Mouse (Mus musculus) mesoderm, embryonic 11.5 days (tissue): ENCODE data around the gene Mdga1.
A peak's percentile ranks its signal among the peaks of the same experiment; 100 is the strongest.

Experiments used
- DNase-seq: peaks from one replicate; pipeline ENCODE4 v3.0.0-alpha.2; 2012; ENCODE audit warnings: low read depth, low spot score

The Mdga1 gene

GRCm38 (mm10) chr17:29920089-29920488 lies 49.8 kb downstream of the Mdga1 start:
- no peak for DNase-seq

- DNase-seq = no peak
Observed at GRCm38 (mm10) chr17:29919552-29919920, 50.4 kb downstream of the Mdga1 start.

- no peak for DNase-seq
Observed at GRCm38 (mm10) chr17:29918791-29919551, 50.9 kb downstream of the Mdga1 start.

GRCm38 (mm10) chr17:29916968-29917367 lies 52.9 kb downstream of the Mdga1 start:
- peak; percentile 31 for DNase-seq

GRCm38 (mm10) chr17:29915820-29916219 lies 54.1 kb downstream of the Mdga1 start:
- no peak for DNase-seq

GRCm38 (mm10) chr17:29913301-29913965 lies 56.5 kb downstream of the Mdga1 start:
- no peak for DNase-seq

- no peak for DNase-seq
Observed at GRCm38 (mm10) chr17:29912733-29913132, 57.2 kb downstream of the Mdga1 start.

- no peak for DNase-seq
Observed at GRCm38 (mm10) chr17:29909031-29909430, 60.9 kb downstream of the Mdga1 start.

GRCm38 (mm10) chr17:29904694-29905093 lies 65.2 kb downstream of the Mdga1 start:
- DNase-seq = no peak

GRCm38 (mm10) chr17:29902406-29903155 lies 67.3 kb downstream of the Mdga1 start:
- no peak for DNase-seq

GRCm38 (mm10) chr17:29900289-29900688 lies 69.6 kb downstream of the Mdga1 start:
- DNase-seq = no peak

GRCm38 (mm10) chr17:29896181-29897054 lies 73.5 kb downstream of the Mdga1 start:
- DNase-seq = peak; percentile 55

- no peak for DNase-seq
Observed at GRCm38 (mm10) chr17:29895566-29895965, 74.3 kb downstream of the Mdga1 start.

GRCm38 (mm10) chr17:29894965-29895364 lies 74.9 kb downstream of the Mdga1 start:
- no peak for DNase-seq

GRCm38 (mm10) chr17:29890451-29891110 lies 79.3 kb downstream of the Mdga1 start:
- no peak for DNase-seq

GRCm38 (mm10) chr17:29888981-29889980 lies 80.6 kb downstream of the Mdga1 start:
- DNase-seq = peak; percentile 63

GRCm38 (mm10) chr17:29887881-29888826 lies 81.7 kb downstream of the Mdga1 start:
- peak; percentile 63 for DNase-seq

- DNase-seq = peak; percentile 64
Observed at GRCm38 (mm10) chr17:29887271-29887880, 82.5 kb downstream of the Mdga1 start.
